Mouse (Mus musculus) stomach, embryonic 14.5 days (tissue): ENCODE data around the gene Mrvi1. TPM values are rescaled to one million over a fixed set of nuclear protein-coding genes. Genes with fewer than 3 reads are reported as not detected.

Source experiments
- ATAC-seq: fragments of 200-750 bp; cut with Nextera tagmentation; 2 replicates; pipeline ENCODE4 v1.8.0; 2017; ENCODE audit warnings: low read depth, moderate TSS enrichment; ENCODE audit not compliant: insufficient number of reproducible peaks, insufficient read depth, low FRiP score
- H3K27ac ChIP-seq: fragments of 300-500 bp; sonication (generic); 2 replicates; pipeline ENCODE4 v1.5.1; 2014; ENCODE audit warnings: mild to moderate bottlenecking, low read length, moderate library complexity, mixed read lengths
- H3K27me3 ChIP-seq: fragments of 300-500 bp; sonication (generic); 2 replicates; pipeline ENCODE4 v1.6.1; 2014; ENCODE audit warnings: low read length, control low read depth, mixed read lengths; ENCODE audit not compliant: control insufficient read depth, insufficient read depth
- H3K36me3 ChIP-seq: fragments of 300-500 bp; sonication (generic); 2 replicates; pipeline ENCODE4 v1.6.1; 2014; ENCODE audit warnings: mild to moderate bottlenecking, control low read depth, low read length, moderate library complexity, mixed read lengths; ENCODE audit not compliant: control insufficient read depth, insufficient read depth
- H3K4me1 ChIP-seq: fragments of 300-500 bp; sonication (generic); 2 replicates; pipeline ENCODE4 v1.6.1; 2014; ENCODE audit warnings: low read length, control low read depth, mixed read lengths; ENCODE audit not compliant: control insufficient read depth, insufficient read depth
- H3K4me2 ChIP-seq: fragments of 300-500 bp; sonication (generic); replicated peaks from 2 replicates; pipeline ENCODE4 v1.6.1; 2014; ENCODE audit warnings: low read depth, low read length, control low read depth
- H3K4me3 ChIP-seq: fragments of 300-500 bp; sonication (generic); 2 replicates; pipeline ENCODE4 v1.5.1; 2014; ENCODE audit warnings: low read depth, low read length, control low read depth
- H3K9ac ChIP-seq: fragments of 300-500 bp; sonication (generic); replicated peaks from 2 replicates; pipeline ENCODE4 v1.6.1; 2014; ENCODE audit warnings: low read depth, mild to moderate bottlenecking, control low read depth, low read length, moderate library complexity, mixed read lengths
- H3K9me3 ChIP-seq: fragments of 300-500 bp; sonication (generic); 2 replicates; pipeline ENCODE4 v1.6.1; 2016; ENCODE audit warnings: low read depth, low read length, control low read depth; ENCODE audit not compliant: control insufficient read depth
- WGBS: fragments of 180-500 bp; shearing (Covaris S2); extraction: QIAGEN DNeasy Blood & Tissue Kit; methylation state at CpG from one replicate; pipeline ENCODE4 v1.1.7; 2014; 5-methylcytosine and 5-hydroxymethylcytosine counted together
- polyA plus RNA-seq: library from polyadenylated mRNA; unstranded; fragments of >200 nt; fragmentation: Nextera tagmentation; extraction: Ambion mirVana; gene quantifications from 2 replicates; pipeline ENCODE4 v1.2.1, GENCODE M21; 2014

The Mrvi1 gene
- polyA plus RNA-seq, 1 experiment from 2014 or later: 36.3 TPM

DNA sequence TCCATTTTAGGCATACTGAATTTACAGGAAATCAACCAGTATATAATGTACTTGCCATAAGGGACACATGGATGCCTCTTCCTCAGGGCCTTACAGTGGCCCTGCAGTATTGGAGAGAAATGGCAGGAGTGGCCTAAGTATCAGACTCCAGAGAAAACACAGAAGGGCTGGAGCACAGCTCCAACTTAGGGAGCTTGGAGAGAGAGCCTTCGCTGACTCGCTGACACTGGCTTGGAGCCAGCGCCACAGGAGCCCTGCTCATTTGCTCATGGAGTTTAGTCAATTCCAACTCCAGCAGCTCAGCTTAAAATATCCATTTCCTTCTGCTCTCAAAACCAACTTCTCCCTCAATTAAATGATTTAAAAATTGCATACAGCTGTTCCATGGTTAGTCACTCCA, 160.6 kb downstream of the Mrvi1 start:
- Histone ChIP-seq H3K36me3 (peaks cover 5% of the 10 kb centered on the region; the same call in 1 of the 2 replicates), H3K9ac (no peak overlapping the region), H3K4me1 (peaks cover 6% of the 10 kb centered on the region; the same call in 1 of the 2 replicates), H3K27ac (no peak overlapping the region), H3K4me2 (no peak overlapping the region), H3K4me3 (no peak overlapping the region), H3K9me3 (no peaks in the 10 kb centered on the region), H3K27me3 (no peaks in the 10 kb centered on the region)
- ATAC-seq: no peak
- 42% methylated on average over 3 of the region's 3 CpGs for WGBS

DNA sequence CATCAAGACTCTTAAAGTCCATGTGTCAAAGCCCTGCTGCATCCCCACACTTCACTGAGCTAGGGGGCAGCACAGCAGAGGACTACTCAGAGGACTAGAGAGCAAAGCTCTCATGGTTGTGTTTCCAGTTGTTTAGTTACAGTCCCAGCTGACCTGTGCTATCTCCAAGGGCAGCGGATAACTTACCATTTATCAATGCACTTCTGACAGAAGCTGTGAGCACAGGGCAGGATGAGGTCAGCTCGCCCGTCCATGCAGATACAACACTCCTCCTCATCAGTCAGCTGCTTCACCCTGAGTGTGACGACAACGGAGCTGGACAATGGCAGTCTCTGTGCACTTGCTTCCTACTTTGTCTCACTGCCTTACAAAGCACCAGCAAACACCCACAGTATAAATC, 161.2 kb downstream of the Mrvi1 start:
- 34% methylated on average over 5 of the region's 5 CpGs for WGBS
- Histone ChIP-seq H3K36me3 (peaks cover 5% of the 10 kb centered on the region; the same call in 1 of the 2 replicates), H3K4me3 (no peak overlapping the region), H3K9ac (no peak overlapping the region), H3K4me2 (no peak overlapping the region), H3K27me3 (no peaks in the 10 kb centered on the region), H3K9me3 (no peaks in the 10 kb centered on the region), H3K27ac (no peak overlapping the region), H3K4me1 (peaks cover 6% of the 10 kb centered on the region; the same call in 1 of the 2 replicates)
- no peak for ATAC-seq

DNA sequence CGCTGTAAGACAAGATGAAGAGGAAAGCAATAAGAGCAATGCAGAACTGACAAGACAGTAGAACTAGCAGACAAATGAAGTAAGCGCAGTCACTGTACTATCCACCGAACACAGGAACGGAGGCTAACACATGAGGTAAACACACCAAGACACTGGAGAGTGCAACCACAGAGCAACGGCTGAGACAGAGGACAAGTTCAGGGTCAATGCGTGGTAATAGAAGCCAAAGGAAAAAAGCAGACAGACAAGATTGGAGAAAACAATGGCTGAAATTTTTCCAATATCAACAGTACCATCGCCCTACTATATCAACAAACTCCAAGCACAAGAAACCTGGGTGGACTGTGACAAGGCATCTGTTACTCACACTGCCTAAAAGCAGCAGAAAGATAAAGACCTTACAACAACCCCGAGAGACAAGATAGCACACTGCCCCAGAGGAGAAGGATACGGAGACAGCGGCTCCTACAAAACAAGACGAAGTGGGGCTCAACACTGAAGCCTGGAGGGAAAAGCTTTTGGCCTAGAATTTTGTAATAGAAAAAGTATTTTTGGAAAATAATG, 163.4 kb downstream of the Mrvi1 start:
- Histone ChIP-seq H3K36me3 (peaks cover 10% of the 10 kb centered on the region; the same call in 1 of the 2 replicates), H3K27ac (no peak overlapping the region), H3K4me2 (no peak overlapping the region), H3K4me3 (no peak overlapping the region), H3K4me1 (peaks cover 6% of the 10 kb centered on the region; the same call in 1 of the 2 replicates), H3K9ac (no peak overlapping the region), H3K9me3 (no peaks in the 10 kb centered on the region), H3K27me3 (no peaks in the 10 kb centered on the region)
- no peak for ATAC-seq
- WGBS: 60% methylated on average over 11 of the region's 11 CpGs

Other genes starting within 250 kb of the Mrvi1 start
- gene Ampd3, start 214.3 kb downstream of the Mrvi1 start, polyA plus RNA-seq: 2.1 and 2.9 TPM in 2 replicates
- gene Rnf141, start 138.0 kb downstream of the Mrvi1 start, polyA plus RNA-seq: 41.0 and 48.1 TPM in 2 replicates
- gene Lyve1, start 119.2 kb downstream of the Mrvi1 start, polyA plus RNA-seq: 5.6 and 9.5 TPM in 2 replicates
- gene Ctr9, start 46.5 kb upstream of the Mrvi1 start, polyA plus RNA-seq: 60.2 and 63.3 TPM in 2 replicates
- gene Eif4g2, start 100.6 kb upstream of the Mrvi1 start, polyA plus RNA-seq: 843 and 869 TPM in 2 replicates